Mouse (Mus musculus): ENCODE measurements around the gene Rab35.
A peak's percentile ranks its signal among the peaks of the same experiment; 100 is the strongest.

Rab35 gene

DNA sequence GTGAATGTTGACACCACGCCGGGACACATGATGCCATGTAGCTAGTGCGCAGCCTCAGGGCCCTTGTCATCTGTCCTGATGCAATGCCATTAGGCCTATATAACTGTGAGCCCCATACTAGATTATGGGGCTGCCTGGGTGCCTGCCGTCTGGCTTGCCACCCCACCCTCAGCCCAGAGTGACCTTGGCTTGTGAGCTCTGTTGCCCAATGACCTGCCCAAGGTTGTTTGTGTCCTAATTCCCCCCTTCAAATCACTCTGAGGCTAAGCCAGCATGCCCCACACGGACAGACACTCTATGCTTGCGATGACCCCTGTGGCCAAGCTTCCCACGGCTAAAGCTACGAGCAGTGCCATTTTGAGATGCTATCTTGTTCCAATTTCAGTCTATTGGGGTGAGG is 18.0 kb downstream of the Rab35 start:
- DNase-seq (ENCODE audit: low spot score in 2 of 2): no peak

DNA sequence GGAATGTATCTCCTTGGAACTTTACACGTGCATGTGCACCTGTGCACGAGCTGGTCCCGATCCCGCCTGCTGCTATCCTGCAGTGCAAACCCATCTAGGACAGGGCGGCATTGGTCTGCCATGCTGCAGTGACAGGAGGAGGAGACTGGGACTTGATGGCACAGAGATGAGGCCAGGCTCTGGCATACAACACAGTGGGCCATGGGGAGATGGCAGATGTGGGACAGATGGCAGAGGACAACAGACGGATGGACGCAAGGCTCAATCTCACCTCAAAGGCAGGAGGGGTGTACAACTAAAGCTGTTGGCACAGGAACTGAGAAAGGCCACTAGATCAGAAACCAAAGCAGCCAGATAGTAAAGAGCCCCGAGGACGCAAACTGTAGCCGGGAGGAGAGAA is 19.2 kb downstream of the Rab35 start:
- no peak for DNase-seq (ENCODE audit: low spot score in 2 of 2)

DNA sequence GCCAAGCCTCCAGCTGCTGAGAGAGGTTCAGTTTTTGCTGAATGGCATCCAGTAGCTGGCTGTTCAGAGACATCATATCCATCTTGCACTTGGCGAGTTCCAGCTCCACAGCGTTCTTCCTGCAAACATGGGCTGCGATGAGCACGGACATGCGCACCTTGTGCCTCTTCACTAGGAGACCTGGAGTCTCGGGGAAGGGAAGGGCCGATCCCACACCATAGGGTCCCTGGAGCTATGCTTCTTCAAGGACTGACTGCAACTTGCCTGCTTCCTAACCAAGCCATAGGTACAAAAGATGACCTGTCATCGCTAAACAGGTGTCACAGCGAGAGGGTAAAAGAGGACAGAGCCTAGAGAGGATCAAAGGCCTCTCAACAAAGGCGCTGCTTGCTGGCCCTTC is 20.1 kb downstream of the Rab35 start:
- no peak for DNase-seq (ENCODE audit: low spot score in 2 of 2)

DNA sequence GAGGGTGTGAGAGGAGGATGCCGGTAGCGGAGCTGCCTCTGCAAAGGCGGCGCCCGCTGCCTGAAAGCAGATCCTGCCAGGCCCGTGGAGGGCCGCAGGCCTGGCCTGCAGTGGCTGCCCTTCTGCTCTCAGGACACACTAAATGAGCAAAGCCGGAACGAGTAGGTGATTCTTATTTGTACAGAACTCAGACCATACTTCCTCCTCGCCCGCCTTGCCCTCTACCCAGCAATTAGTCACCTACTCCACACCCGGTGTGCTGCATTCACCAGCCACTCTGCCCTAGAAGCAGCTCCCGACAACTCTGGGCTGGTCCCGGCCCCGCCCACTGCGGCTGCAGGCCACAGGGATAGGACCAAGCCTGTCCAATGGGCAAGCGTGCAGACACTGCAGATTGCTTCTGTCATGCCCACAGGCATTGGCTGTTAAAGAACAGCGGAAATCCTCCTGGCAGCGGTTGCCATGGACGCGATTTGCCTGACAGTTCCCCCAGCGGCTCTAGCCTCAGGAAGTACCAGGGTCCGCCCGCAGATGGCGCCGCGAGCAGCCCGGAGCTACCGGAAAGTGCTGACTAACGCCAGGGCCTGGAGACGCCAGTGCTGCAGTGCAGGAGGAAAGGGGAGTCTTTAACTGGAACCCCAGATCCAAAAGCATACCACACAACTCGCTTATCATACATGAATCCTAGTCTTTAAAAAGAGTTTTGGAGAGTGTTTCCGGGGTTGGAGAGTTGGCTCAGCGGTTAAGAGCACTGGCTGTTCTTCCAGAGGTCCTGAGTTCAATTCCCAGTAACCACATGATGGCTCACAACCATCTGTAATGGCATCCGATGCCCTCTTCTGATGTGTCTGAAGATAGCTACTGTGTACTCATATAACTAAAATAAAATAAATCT is 21.2 kb downstream of the Rab35 start:
- DNase-seq (ENCODE audit: low spot score in 2 of 2): peak; percentile 99

DNA sequence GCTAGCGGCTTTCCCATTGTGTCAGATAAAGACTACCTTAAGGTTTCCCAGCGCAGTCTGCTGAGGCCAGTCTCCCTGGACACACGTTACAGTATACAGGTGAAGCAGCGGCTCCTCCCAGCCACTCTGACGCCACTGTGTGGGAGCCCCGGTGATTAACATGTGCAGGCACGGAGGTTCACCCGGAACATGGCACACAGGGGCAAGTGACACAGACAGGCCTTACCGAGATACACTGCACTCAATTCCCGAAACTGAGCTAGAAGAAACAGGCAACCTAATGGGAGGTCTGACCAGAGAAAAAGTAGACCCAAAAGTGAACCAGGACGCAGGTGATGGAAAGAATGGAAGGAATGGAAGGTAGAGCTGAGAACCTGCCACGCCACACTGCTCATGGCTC is 22.1 kb downstream of the Rab35 start:
- no peak for DNase-seq (ENCODE audit: low spot score in 2 of 2)

DNA sequence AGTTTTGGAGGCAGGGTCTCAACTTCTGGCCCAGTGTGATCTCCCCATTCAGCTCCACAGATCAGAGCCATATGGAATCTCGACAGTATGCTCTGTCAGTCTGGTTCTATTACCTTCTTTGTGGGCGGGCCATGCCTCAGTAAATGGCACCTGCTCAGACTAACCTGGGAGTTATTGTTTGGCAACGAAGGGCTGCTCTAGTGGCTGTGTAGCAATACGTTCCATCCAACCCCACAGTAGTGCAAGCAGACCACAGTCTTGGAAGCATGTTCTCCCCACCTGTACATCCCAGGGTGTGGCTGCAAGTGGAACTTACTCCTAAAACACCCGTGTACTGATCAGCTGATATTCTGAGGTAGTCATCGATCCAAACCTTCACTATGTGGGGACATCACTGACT is 25.0 kb downstream of the Rab35 start:
- no peak for DNase-seq (ENCODE audit: low spot score in 2 of 2)

DNA sequence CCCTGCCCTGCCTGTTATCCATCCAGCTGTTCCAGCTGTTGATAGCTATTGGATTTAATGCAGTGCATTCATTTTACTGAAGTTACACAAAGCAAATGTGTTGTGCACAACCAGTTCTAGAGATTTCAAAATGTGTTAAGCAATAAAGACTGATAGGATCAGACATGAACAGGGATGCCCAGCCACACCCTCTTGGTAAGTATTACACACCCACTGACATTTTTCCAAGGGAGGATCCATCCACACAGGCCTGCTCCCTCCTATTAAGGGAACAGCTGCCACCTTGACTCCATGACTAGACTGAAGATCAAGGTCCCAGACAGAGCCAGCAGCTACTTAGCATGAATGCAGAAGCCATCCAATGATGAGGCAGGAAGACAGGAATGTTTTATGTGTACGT is 25.5 kb downstream of the Rab35 start:
- no peak for DNase-seq (ENCODE audit: low spot score in 2 of 2)

DNA sequence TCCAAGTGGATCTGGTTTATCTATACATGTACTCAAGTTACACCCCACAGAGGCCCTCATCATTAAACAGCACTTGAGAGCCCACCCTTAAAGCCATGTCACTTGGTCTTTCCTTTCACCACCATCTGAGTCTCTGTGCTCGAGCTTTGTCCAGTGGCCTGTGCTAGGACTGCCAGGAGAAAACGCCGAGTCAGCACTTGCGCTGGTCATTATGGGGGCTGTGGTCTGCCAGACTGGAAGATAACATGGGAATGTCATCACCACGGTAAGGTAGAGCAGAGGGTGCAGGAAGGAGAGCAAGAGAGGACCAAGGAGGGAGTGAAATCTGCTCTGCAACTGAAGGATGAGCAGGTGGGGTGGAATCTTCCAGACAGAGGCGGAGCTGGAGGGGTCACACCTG is 26.6 kb downstream of the Rab35 start:
- no peak for DNase-seq (ENCODE audit: low spot score in 2 of 2)

DNA sequence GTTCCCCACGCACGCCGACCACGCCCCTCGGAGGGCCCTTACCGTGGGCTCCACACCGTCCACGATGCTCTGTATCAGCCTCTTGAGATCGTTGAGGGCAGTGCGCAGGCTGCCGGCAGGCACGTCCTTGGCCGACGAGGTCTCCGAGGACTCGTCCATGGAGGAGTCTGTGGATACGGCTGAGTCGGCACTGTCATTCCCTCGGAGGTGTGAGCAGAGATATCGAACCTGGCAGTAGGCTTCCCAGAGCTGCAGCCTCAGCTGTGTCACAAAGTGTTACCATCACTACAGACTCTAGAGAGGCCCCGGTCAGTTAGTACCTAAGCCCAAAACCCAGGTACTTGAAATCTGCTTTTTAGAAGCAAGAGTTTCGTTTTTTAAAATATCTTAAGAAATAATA is 30.9 kb downstream of the Rab35 start:
- DNase-seq (ENCODE audit: low spot score in 2 of 2): no peak

DNA sequence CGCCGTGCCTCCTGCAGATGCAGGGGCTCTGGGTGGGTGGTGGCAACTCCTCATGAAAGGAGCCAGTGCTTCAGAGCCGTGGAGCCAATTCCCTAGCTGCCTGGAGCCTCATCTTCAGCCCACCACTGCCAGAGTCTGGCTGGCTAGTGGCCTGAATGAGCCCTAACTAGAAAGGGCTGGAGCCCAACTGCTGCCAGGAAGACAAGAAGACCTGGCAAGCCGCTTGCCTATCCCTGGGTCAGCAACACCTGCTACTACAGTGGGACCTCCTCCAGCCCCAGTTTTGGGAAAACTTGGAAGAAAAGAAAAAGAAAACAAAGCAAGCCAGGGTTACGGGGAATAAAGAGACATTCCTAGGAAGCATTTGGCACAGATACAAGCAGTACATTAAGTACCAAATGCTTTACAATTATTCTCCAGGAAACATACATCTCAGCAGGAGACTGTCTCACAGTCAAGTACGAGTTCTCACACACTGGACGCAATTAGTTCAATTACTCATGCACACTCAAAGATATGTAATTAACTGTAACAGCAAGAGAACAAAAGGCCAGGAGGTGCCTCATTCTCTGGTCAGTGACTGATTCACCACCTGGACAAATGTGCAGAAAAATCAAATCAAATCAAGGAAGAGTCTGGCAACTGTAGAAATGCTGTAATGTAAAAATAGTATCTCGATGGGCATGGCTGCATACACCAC is 34.8 kb downstream of the Rab35 start:
- DNase-seq (ENCODE audit: low spot score in 2 of 2): no peak

DNA sequence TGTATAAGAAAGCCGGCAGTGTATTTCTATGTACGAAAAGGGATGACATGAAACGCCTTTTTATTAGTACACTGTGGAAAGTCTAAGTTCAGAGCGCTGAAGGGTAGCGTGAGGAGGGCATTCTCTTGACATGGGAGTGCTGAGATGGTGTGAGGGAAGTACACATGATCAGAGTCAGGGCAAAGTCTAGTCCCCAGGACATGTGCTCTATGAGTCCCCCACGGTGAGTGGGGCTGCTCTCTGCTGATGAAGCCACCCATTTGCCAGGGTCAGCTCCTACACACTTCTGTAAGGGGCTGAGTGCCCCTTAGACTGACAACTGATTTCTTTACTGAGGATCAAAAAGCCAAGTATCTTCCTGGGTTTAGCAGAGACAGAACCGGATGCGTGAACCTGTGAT is 35.5 kb downstream of the Rab35 start:
- DNase-seq (ENCODE audit: low spot score in 2 of 2): no peak

DNA sequence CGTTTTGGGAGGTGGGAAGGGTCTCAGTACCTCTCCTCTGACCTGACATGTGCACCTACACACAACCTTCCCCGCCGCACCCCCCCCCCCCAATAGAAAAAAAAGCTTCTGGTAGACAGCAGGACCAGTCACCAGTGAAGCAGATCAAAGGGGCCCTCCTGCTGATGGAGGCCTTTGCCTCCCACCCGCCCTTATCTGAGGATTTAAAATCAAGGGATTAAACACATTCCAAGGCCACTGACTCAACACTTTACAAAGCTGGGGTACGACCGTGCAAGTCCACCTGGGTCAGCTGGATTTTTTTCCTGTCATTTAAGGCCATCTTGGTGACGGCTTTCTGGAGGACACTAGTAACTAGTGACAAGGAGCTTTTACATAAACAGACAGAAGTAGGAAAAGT is 36.2 kb downstream of the Rab35 start:
- DNase-seq (ENCODE audit: low spot score in 2 of 2): no peak

DNA sequence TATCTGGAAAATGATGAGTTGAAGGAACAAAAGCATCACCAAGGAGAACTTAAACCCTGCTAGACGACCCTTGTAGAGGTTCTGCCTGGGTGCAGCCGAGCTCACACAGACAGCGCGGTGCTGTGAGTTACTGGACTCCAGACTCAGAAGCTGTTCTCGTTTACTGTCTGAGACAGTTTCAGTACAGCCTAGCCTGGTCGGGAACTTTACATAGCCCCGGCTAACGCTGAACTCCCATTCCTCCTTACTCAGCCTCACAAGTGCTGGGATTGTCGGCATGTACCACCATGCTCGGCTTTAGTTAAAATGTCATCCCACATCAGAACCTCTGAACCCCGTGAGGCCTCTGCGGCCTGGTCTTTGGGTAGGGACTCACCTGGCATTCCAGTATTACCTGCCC is 37.3 kb downstream of the Rab35 start:
- DNase-seq (ENCODE audit: low spot score in 2 of 2): no peak

DNA sequence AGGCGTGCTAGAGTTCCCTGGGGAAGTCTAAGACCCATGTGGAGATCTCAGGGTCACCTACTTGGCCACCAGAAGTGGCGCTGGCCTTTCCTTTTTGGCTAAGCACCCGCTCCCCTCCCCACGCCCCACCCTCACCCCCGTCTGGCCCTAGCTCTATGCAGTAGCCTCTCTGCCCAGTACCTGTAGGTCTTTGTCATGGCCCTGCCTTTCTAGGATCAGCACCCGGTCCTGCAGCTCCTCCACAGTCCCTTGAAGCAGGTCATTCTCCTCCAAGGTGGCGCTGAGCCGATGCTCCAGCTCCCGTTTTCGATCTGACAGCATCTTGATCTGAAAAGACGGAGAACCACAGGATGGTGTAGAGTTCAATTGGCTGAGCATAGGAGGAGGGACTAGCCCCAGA is 38.3 kb downstream of the Rab35 start:
- DNase-seq (ENCODE audit: low spot score in 2 of 2): no peak

DNA sequence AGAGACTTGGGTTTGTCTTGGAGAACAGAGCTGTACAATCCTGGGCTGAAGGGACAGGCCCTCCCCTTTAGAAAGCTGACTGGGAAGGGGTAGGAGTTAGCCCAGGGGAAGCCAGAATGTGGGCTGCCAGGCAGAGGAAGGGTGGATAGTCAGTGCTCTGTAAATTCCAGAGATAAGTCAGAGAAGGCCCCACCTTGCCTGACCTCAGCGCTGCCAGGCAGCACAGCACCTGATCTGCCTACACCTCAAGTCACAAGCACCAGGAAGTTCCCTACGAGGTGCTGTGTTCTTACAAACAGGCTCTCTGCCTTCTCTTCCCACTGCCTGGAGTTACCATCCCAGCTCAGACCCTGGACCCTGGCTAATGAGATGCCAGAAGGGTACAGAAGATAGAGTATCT is 38.7 kb downstream of the Rab35 start:
- DNase-seq (ENCODE audit: low spot score in 2 of 2): no peak

DNA sequence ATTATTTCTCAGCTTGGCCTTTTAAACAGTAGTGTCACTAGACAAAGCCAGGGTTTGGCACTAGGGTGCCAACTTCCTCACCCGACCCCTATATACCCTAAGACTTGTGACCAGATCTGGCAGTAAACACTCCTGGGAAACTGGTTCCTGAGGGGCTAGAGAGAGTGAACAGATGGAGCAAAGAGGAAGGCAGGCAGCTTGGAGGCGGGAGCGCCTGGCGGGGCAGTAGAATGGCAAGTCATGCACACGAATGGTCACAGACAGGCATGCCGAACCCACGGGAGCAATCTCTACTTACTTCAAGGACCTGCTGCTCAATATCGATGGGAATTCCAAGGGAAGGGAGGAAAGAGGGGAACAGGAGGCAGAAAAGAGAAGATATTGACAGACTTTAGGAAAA is 40.1 kb downstream of the Rab35 start:
- no peak for DNase-seq (ENCODE audit: low spot score in 2 of 2)

DNA sequence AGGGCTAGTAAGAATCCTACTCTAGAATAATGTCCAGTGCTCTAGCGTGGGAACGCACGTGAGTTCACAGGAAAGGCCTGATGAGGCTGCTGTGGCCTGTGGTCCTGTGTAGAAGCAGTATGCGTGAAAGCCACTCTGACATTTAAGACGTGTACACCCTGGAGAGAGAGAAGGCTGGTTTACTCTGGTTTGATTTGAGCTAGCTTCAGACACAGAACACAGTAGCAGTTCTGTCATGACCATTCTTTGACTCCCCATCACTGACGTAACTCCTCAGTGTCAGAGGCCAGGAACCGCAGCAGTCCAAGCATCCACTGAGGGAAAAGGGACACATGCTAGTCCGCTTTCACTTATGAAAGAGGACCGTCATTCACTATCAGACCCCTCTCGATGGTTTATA is 53.4 kb downstream of the Rab35 start:
- no peak for DNase-seq (ENCODE audit: low spot score in 2 of 2)

DNA sequence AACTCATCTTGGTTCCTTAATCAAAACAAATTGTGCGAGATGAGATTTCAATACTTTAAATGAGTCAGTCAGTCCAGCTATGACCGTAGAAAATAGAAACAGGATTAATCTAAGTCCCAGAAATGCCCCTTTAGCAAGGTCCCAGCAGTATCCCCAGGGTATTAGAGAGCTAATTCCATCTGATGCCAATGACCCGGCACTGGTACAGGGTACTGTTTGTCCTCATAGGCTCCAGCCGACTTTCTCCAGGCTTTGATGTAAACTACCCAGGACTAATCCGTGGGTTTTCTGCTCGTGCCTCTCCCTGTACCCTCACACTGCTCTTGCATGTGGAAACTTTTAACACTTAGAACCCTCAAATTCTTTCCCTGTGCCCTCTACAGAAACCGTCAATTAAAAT is 55.0 kb downstream of the Rab35 start:
- DNase-seq (ENCODE audit: low spot score in 2 of 2): no peak

DNA sequence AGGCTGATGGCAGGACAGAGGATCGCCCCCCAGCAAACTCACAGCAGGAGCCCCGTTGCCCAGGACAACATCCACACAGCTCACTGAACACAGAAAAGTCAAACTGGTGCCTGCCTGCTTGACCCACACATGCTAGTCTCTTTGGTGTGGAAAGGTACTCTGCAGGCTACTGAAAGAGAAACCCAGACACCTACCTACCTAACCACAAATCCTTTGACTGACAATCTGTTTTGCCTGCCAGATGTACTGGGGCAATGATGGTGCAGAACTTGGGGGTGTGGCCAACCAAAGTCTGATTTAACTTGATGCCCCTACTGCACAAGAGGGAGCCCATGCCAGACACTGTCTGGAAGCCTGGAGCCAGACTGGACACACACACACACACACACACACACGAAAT is 61.6 kb downstream of the Rab35 start:
- DNase-seq (ENCODE audit: low spot score in 2 of 2): no peak

DNA sequence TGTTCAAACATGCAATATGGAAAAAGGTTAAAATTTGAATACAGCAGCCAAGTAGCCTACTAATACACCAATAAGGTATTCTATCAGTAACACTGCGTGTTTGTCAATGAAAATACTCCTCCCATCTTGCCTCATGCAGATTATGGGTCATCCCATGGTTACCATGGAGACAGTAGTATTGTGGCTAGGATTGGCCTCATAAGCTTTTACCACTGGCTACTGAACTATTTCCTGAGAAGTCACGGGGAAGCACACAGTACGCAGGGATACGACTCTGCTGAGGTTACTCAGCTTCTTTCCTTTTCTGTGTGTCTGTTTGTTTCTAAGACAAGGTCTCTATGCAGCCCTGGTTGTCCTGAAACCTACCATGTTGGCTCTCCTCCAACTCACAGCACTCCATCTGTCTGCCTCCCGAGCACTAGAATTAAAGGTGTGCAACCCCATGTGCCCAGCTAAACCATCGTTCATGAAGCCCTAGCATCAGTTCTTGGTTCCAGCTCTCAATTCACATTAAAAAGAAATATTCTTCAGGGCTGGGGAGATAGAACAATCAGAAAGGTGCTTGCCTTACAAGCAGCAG is 63.6 kb downstream of the Rab35 start:
- DNase-seq (ENCODE audit: low spot score in 2 of 2): no peak

DNA sequence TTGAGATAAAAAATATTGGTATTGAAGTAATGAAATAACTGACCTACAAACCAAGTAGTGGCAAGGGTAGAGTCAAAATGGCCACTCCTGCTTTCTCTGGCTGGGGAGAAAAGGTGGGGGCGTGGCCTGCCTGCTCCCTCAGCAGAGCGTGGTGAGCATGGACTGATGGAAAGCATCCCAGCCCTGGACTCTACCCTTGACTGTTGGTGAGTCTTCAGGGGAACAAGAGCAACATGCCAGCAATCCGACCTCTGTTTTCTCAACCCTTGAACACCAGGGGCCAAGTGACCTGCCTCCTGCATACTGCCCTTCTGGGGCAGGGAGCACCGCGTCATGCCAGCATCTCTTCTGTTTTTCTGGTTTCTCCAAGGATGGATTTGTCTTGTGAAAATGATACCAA is 65.1 kb downstream of the Rab35 start:
- DNase-seq (ENCODE audit: low spot score in 2 of 2): no peak

Data from spleen, postnatal 36 days (tissue).